Mouse (Mus musculus) gastrocnemius, postnatal 14 days (tissue): ENCODE results near the gene Ppp2r5a. TPM values are rescaled to one million over a fixed set of nuclear protein-coding genes. Genes with fewer than 3 reads are reported as not detected.

Experiments used
- DNase-seq: peaks from one replicate; pipeline ENCODE4 v3.0.0; 2021; ENCODE audit warnings: mixed read lengths
- intact Hi-C: fragments of 180-260 bp; cut with DNase I; formaldehyde crosslinking; loops from one replicate; pipeline ENCODE4 v1.15.1; 2025; ENCODE audit warnings: low total_unique reads
- total RNA-seq, 2 experiments: library from RNA; stranded (reverse); gene quantifications; 2 replicates each; pipeline ENCODE4 v1.2.3; 2021

Gene Ppp2r5a
- total RNA-seq, 2 experiments from 2014 or later, result 63.0 to 67.2 TPM

DNA sequence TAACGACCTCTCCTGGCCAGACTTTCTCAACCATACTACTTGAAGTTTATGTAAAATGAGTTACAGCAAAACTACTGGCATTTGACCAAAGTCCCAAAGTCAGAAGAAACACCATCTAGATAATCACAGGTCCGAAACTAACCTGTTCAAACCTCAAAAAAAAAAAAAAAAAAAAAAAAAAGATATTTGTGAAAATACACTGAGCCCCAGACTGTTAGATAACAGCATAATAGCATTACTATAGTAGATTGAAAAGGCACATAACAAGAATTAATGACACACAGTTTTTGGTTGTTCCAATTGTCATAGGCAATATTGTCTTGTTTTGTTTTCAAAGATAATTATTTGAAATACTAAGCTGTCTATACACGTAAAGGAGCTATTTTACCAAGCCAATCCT is 9.5 kb downstream of the Ppp2r5a start:
- no peak for DNase-seq
- intact Hi-C loops, result loop anchor here (10.0 kb wide), 1 partner anchor 171 kb away; no protein-coding TSS in a partner anchor

DNA sequence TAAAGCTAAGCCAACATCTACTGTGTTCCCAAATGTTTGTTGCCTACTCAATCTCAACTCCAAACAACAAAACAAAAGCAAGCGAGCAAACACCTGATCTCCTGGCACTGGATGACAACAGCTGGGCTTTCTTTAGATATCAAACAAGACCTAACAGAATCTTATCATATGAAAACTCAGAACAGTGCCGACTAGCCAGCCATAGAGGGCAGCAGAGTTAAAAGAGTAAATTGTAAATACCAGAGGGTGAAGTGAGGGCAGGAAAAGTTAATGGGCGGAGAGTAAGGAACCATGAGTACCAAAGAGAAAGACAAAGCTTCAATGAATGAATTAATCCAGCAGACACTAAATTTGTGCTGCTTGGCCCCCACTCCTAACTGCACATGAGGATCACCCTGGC is 11.8 kb downstream of the Ppp2r5a start:
- intact Hi-C loops, result loop anchor here (10.0 kb wide), 1 partner anchor 173 kb away; no protein-coding TSS in a partner anchor

DNA sequence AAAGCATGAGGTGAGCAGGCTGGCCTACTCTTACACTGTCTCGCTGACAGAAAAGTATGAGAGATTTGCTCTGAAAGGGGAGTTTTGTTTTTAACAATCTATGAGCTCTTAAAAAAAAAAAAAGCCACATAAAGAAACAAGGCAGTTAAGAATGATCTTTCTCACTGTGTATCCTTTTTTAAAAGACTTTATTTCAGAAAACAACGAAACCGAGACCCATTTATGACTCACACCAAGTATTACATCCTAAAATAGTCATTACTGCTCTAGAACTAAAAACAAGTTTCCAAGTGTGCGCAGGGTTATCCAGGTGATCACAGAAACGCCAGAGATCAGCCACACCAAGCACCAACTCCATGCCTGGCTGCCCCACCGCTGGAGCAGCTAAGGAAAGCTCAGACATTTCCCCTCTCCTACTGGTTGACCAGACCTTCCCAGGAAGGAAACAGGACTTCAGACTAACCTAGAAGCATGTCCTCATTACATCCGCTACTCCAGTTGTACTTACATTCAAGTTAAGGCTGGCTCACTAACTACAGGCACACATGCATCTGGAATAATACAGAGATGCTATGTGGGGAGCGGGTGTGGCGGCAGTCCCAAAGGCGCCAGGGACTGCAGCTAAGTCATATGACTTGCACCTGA is 18.2 kb downstream of the Ppp2r5a start:
- intact Hi-C loops, result no loop called here
- DNase-seq, result no peak

More for the DNA sequence above, 11.8 kb downstream of the Ppp2r5a start:
- peak; percentile 38 for DNase-seq

DNA sequence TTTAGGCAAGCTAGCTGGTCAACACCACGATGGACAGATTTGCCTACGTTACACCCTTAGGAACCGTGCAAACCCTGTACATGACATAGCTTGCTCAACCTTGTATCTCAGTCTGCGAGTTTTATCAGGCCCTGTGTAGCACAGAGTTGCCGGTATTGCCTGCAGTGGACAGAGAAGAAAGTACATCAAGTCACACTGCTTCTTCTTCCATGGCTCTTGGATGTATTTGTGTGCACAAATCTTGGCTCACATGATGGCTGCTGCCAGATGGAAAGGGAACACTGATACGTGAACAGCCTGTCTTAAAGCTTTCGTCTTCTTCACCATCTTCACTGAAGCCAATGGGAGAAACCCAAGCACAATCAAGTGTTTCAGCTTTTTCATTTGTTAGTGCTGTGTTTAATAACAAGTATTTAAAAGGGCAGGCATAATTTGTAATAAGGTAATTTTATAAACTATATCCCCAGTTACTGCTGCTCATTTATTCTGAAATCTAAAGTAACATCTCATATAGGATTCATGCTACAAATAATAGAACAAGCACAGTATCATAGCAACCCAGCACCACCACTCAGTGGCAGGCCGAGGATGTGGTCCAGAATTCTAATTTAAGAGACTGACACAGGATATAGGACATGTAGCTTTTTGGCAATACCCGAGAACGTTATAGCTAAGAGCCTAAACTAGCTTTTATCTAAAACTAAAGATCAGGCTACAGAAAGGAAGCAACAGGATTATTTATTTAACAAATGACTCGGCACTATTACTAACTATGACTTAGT is 20.9 kb downstream of the Ppp2r5a start:
- no peak for DNase-seq
- intact Hi-C loops, result no loop called here

DNA sequence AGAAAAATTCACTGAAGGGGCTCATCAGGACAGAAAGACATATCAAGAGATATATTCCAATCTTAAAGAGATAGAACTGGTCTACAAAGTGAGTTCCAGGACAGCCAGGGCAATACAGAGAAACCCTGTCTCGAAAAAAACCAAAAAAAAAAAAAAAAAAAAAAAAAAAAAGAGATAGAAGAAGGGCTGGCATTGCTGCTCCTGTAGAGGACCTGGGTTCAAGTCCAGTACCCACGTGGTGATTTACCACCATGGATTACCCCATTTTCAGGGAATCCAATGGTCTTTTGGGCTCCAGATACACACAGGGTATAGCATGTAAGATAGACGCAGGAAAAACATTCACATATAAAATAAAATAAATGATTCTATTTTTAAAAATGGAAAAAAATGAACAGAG is 22.2 kb downstream of the Ppp2r5a start:
- DNase-seq, result no peak
- intact Hi-C loops, result no loop called here

DNA sequence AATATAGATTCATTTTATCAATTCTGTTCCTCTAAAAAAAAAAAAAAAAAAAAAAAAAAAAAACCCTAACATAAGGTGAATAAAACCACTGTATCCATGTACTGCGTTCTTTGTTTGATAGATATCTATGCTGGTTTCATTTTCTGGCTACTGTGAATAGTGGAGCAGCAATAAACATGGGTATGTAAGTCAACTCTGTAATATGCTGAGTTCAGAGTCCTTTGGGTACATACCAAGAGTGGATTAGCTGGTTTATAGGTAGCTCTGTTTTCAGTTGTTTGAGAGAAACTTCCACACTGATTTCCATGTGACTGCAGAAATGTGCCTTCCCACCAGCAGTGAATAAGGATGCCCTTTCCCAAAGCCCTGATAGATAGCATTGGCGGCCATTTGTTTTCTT is 25.0 kb downstream of the Ppp2r5a start:
- intact Hi-C loops, result no loop called here

DNA sequence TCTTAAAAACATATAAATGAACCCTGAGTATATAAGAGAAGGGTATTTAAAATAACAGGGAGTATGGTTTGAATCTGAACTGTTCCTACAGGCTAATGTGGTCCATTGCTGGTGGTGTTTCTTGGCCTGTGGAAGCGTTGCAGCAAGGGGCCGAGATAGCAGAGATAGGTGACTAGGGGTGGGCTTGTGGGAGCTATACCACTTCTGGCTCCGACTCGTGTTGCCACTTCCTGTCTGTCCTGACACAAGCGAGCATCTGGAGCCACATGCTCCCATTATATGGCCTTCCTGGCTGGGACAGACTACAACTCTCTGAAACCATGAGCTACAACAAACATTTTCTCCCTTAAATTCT is 27.5 kb downstream of the Ppp2r5a start:
- intact Hi-C loops, result no loop called here
- no peak for DNase-seq

More for the DNA sequence above, 25.0 kb downstream of the Ppp2r5a start:
- no peak for DNase-seq

DNA sequence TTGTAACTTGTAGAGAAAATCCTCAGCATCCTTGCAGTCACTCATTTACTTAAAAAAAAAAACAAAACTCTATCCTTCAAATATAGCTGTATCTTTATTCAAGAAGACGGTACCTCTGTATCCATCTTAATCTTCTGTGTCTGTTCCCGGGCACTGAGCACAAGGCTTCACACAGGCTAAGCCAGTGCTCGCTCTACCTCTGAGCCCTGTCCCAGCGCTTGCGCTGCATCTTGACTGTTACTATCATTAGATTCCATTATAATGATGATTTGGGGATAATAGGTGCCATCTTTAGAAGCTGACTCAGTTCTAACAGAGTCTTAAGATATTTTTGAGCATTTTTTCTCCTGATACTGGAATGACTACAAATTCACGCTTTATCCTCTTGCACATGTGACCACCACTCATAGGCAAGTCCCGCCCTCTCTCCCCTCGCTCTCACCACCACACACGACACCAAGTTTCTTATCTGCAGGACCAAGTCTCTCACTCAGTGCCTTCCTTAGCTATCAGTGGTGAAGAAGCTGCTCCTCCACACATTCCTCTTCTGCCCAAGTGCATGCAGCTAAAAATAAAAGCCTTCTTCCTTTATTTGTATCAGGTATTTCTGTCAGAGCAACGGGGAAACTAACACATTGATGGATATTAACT is 28.0 kb downstream of the Ppp2r5a start:
- intact Hi-C loops, result no loop called here
- DNase-seq, result no peak

DNA sequence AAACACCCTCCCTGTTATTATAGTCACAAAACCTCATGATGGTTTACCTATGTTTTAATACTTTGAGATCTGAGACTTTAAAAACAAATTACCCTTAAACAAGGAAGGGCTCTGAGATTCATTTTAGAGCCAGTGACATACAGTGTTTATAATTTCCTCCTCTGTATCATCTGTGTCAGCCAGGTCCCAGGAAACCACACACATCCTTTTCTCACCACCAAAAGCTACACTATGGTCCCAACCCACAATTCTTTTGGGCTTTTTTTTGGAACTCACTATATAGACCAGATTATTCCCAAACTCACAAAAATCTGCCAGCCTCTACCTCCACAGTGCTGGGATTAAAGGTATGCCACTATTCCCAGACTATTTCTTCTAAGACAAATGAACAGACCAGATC is 33.9 kb downstream of the Ppp2r5a start:
- DNase-seq, result no peak
- intact Hi-C loops, result no loop called here

DNA sequence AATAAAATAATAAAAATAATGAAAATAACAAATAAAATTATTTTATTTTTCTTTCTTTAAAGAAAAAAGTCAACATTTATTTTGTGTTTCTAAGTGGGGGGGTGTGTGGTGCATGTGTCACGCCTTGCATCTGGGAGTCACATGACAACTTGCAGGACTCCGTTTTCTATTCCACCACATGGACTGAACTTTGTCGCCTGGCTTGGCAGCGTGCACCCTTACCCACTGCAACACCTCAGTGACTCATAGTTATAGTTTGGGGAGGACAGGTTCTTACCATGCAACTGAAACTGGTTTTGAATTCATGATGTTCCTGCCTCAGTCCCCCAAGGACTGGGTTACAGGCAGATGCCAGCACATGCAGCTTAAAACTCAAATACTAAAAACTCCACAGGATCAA is 34.9 kb downstream of the Ppp2r5a start:
- DNase-seq, result no peak
- intact Hi-C loops, result no loop called here

DNA sequence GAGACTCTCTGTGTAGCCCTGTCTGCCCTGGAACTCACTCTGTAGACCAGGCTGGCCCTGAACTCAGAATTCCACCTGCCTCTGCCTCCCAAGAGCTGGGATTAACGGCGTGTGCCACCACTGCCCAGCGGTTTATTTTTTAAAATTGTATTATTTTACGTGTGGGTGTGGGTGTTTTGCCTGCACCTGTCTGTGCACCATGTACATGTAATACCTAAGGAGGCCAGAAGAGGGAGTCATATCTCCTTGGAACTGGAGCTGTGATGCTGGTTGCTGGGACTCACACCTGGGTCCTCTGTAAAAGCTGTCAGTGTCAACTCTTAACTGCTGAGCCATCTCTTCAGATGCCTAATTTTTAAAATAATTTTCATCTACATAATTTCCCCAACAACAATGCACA is 38.6 kb downstream of the Ppp2r5a start:
- intact Hi-C loops, result loop anchor here (5.0 kb wide), 1 partner anchor 203 kb away; no protein-coding TSS in a partner anchor

DNA sequence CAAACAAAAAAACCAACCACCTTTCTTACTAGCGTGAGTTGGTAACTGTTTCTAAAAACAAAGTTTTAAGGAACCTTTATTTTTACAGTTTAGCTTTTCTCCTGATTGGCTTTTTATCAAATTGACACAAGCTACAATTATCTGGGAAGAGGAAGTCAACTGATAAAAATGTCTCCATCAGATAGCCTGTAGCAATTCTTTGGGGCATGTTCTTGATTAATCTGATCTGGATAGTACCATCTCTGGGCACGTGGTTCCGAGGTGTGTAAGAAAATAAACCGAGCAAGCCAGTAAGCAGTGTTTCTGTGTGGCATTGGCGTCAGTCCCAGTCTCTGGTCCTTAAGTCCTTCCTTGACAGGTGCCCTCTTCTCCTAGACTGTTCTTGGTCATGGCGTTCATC is 40.7 kb downstream of the Ppp2r5a start:
- intact Hi-C loops, result loop anchor here (5.0 kb wide), 1 partner anchor 205 kb away; no protein-coding TSS in a partner anchor
- no peak for DNase-seq

More for the DNA sequence above, 38.6 kb downstream of the Ppp2r5a start:
- no peak for DNase-seq

DNA sequence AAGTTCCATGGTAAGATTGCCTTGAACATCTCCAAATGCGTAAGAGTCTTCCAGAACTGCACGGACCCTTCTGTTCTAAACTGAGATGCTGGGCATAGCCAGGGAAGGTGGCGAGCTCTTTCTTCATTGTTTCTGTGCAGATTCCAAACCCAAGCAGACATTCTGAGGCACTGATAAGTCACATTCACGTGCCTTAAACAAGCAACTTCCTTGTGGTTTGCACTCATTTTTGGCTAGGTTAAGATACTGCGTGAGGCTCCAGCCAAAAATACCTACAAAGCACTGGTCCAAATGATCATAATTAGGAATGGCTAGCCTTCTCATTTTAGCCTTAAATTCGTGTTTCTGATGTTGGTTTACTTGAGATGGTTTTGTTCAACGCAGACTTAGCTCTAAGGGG is 43.6 kb downstream of the Ppp2r5a start:
- no peak for DNase-seq
- intact Hi-C loops, result no loop called here

DNA sequence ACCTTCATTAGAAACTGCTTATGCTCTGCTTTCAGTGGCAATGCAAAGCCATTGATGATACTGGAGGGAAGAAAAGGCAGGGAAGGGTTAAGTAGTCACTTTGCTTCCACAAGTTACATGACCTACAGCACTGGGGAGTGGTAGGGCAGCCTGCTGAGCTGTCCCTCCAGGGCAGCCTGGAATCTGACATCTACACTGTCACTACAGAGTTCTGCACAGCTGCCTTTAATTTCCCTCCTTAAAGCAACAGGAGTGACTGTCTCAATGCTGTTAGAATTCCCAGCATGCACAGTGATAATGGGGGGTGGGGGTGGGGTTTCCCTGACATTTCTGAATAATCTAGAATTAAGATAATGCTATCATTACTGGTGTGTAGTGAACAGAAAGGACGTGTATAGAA is 46.1 kb downstream of the Ppp2r5a start:
- DNase-seq, result no peak
- intact Hi-C loops, result no loop called here

DNA sequence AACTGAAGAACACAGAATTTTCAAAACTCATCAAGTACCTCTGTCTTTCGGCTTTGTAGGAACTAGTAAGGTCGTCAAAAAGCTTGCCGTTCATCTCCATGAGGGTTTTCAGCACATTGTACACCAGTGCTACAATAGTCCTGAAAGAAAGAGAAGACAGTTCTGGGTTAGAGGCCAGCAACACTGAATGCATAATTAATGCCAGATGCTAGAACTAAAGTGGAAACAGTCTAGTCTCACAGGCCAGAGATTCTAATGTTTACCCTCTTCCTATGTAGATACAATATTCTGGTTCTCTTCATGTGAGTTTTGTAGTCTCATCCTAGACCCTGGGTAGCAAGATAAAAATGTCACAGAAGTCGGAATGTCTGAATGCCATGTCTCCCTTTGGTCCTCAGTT is 49.2 kb downstream of the Ppp2r5a start:
- intact Hi-C loops, result no loop called here
- no peak for DNase-seq

DNA sequence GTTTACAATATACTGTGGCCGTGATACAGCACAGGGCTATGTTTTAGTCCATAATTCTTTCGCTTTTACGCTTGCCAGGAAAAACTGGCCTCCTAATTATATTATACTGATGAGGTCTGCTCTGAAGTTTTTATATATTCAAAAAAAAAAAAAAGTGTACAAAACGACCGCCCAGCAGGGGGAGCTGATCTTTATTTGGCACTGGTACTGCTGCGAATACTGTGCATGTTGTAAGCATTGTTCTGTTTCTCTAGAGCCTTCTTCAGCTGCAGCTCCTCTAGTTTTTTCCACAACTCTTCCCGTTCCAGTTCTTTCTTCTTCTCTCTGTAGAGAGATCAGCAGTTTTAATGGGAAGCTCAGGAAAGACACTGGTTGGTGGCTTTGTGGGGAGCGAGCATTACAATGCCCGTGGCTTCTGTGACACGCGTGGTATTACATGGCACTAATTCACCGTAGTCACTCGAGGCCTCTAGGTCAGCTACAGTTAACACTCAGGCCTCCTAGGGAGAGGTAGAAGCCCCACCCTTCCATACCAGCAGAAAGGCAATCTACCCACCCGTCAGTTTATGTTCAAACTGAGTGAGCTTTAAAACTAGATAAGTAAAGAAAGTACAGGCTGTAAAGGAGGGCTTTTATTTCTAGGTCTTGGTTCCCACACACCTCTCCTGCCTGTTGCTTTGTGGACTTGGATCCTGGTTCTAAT is 50.1 kb downstream of the Ppp2r5a start:
- intact Hi-C loops, result no loop called here
- DNase-seq, result peak; percentile 55

DNA sequence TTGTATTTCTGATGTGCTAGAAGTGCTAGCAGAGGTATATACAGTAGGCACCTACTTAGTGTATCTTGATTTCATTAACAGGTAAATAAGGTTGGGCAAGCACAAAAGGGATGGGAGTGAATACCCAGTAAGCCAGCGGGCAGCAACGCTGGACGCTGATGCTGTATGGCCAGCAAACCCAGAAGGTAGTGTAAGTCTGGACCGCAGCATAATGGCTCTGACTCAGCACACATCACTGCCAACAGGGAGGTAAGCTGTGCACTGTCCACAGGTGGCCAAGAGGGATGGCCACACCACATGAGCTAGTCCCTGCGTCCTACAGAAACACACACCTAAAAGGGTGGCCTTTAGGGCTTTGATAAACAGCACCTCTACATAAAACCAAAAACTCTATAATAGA is 52.7 kb downstream of the Ppp2r5a start:
- DNase-seq, result no peak
- intact Hi-C loops, result no loop called here

DNA sequence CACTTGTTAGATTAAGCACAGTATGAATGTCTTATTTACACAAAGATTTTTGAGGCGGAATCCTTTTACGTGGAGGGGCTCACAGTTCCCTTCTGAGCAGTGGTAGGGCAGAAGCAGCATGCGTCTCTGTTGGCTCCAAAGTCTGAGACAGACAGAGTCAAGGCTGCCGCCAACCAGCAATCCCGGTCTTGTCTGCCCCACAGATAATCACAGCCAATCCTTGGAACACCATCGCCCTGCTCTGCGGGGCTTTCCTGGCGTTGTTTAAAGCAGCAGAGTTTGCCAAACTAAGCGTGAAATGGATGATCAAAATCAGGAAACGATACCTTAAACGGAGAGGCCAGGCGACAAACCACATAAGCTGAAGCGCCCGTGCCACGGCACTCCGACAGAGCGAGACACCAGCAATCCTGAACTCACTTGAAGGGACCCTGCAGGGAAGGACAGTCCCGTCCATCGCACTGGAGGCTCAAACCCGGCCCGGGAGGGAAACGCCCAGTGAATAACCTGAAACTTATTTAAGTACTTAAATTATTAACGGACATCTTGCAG is 53.5 kb downstream of the Ppp2r5a start:
- intact Hi-C loops, result no loop called here
- no peak for DNase-seq

DNA sequence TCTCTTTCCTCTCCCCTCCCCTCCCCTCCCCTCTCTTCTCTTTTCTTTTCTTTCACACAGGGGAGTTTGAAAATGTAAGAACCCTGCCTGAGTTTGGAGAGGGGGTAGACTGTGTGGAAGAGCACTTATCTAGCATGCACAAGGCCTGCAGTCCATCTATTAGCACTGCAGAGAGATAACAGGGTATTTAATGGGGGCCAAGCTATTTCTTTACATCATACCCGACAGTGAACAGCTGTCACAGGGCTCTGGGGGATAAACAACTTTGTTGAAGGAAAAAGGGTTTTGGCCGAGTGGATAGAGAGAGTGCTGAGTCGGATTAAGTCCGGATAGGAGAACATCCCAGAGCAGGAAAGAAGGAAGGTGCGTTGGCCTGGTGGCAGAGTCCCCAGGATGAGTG is 54.1 kb downstream of the Ppp2r5a start:
- intact Hi-C loops, result no loop called here
- no peak for DNase-seq

DNA sequence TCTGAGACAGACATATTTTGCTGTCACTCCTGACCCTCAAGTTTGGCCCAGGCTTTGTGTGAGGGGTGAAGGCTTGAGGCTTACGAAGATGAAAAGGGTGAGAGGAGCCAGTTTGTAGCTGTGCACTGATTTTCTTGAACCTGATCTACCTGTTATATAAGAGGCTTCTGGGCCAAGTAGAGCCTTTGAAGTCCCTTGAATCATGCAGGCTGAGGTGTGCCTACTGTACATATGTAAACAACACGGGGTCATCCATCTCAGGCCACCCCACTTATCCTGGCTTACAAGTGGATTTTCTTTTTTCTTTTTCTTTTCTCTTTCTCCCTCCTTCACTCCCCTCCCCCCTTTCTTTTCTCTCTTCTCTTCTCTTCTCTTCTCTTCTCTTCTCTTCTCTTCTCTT is 54.5 kb downstream of the Ppp2r5a start:
- intact Hi-C loops, result no loop called here
- DNase-seq, result no peak
